Mouse (Mus musculus) brain, embryonic 18.5 days (tissue): Measurements from ENCODE around the gene Mgarp.

ENCODE experiments used
- DNase-seq: peaks from one replicate; pipeline ENCODE4 v3.0.0-alpha.2; 2012; ENCODE audit warnings: low read depth, low spot score

The Mgarp gene

GRCm38 (mm10) chr3:51340552-51341267 is 55.8 kb downstream of the Mgarp start, which contains the start of gene Elf2:
Elf2 (minus strand) TSS chr3:51340663.
- peak; percentile 63 for DNase-seq

DNA sequence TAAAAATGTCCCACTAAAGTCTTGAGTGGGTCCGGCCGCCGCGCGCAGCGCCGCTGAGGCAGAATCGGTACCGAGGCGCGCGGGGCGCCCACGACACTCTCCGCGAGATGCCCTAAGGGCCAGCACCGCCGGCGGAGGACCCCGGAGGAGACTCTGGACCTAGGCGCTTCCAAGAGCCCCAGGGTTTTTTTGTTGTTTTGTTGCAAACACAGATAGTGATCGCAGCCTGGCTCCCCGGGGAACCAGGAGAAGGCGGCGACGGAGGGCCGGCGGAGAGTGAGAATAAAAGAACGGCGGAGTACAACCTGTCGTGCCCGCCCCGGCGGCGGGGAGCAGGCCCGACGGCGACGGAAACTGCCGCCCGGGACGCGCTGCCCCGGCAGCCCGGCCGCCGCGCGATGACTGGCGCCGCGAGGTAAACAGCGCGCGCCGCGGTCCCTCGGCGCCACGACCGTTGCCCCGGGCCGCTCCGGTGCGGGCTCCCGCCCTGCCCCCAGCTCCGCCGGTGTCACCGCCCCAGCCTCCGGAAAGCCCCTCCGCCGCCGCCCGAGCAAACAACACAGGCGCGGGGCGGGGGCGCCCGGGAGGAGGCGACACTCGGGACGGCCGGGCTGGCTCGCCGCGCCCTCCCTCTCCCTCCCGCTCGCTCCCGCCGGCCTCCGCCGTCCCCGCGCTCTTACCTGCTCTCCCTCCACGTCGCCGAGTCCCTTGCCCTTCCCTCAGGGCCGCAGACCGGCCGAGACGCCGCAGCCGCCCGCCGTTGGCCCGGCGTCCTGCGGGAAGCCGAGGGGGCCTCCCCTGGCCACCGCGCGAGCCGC is 56.6 kb downstream of the Mgarp start:
- no peak for DNase-seq

GRCm38 (mm10) chr3:51339378-51339733 is 57.2 kb downstream of the Mgarp start:
- DNase-seq, result no peak
